Mouse (Mus musculus): ENCODE measurements at regions not wholly inside any gene's neighbourhood (a gene's known extent, or its start where the extent isn't known, plus 50 kb on each side); places are given as distances from the start of the nearest gene placed in this dataset.

GRCm38 (mm10) chr12:96226446-96226845 is 534.4 kb downstream of the Flrt2 start:
- no peak for DNase-seq

- DNase-seq = no peak
Observed at GRCm38 (mm10) chr12:96228714-96229113, 536.7 kb downstream of the Flrt2 start.

GRCm38 (mm10) chr12:96235510-96235909 is 543.5 kb downstream of the Flrt2 start:
- DNase-seq = no peak

GRCm38 (mm10) chr12:96235996-96236525 is 544.0 kb downstream of the Flrt2 start:
- DNase-seq = peak; percentile 2

GRCm38 (mm10) chr12:96239642-96240041 is 547.6 kb downstream of the Flrt2 start:
- DNase-seq = no peak

- DNase-seq = no peak
Observed at GRCm38 (mm10) chr12:96261978-96262377, 570.0 kb downstream of the Flrt2 start.

GRCm38 (mm10) chr12:96275894-96276293 is 583.9 kb downstream of the Flrt2 start:
- DNase-seq = no peak

- DNase-seq = peak; percentile 65
Observed at GRCm38 (mm10) chr12:96311137-96311536, 619.1 kb downstream of the Flrt2 start.

- DNase-seq = no peak
Observed at GRCm38 (mm10) chr12:96323061-96323786, 631.2 kb downstream of the Flrt2 start.

GRCm38 (mm10) chr12:96351143-96351542 is 659.1 kb downstream of the Flrt2 start:
- DNase-seq = no peak

- DNase-seq = no peak
Observed at GRCm38 (mm10) chr12:96378924-96379323, 686.9 kb downstream of the Flrt2 start.

GRCm38 (mm10) chr12:96419104-96419503 is 727.1 kb downstream of the Flrt2 start:
- no peak for DNase-seq

GRCm38 (mm10) chr12:96419567-96419966 is 727.5 kb downstream of the Flrt2 start:
- DNase-seq = no peak

GRCm38 (mm10) chr12:96427589-96427988 is 735.6 kb downstream of the Flrt2 start:
- no peak for DNase-seq

- DNase-seq = no peak
Observed at GRCm38 (mm10) chr12:96442546-96442945, 750.5 kb downstream of the Flrt2 start.

GRCm38 (mm10) chr12:96453374-96453773 is 761.3 kb downstream of the Flrt2 start:
- DNase-seq = no peak

GRCm38 (mm10) chr12:96476344-96476743 is 784.3 kb downstream of the Flrt2 start:
- no peak for DNase-seq

GRCm38 (mm10) chr12:96488448-96488960 is 796.5 kb downstream of the Flrt2 start:
- DNase-seq = no peak

- DNase-seq = no peak
Observed at GRCm38 (mm10) chr12:96509658-96510057, 817.6 kb downstream of the Flrt2 start.

GRCm38 (mm10) chr12:96558824-96559223 is 866.8 kb downstream of the Flrt2 start:
- DNase-seq = no peak

- DNase-seq = no peak
Observed at GRCm38 (mm10) chr12:96594845-96595244, 902.8 kb downstream of the Flrt2 start.

- no peak for DNase-seq
Observed at GRCm38 (mm10) chr12:96615134-96615533, 923.1 kb downstream of the Flrt2 start.

GRCm38 (mm10) chr12:96615850-96616249 is 923.8 kb downstream of the Flrt2 start:
- no peak for DNase-seq

GRCm38 (mm10) chr12:96617226-96617625 is 925.2 kb downstream of the Flrt2 start:
- no peak for DNase-seq
